In genomic region chr10:82795071-82795731, GRCm38 (mm10) we compare ENCODE assay signal across 8 mouse cellular contexts. TPM values are rescaled to one million over a fixed set of nuclear protein-coding genes. Genes with fewer than 3 reads are reported as not detected.
DNase-seq lines count a peak whose midpoint lies in the region; ATAC-seq and TF ChIP-seq lines count a peak whose summit lies in the region.

No protein-coding gene starts in this region.

- TF ChIP-seq CTCF in gastrocnemius, adult 2 months (IDR thresholded peaks at IDR 0.05): peak; percentile 60

- peak overlapping the region; percentile 66 for H3K4me3 ChIP-seq in gastrocnemius, adult 2 months

- intact Hi-C loops in gastrocnemius, adult 2 months (cut with DNase I): loop anchor here (1.0 kb wide), 1 partner anchor 106 kb away; no protein-coding TSS in a partner anchor

- DNase-seq in cerebellum, postnatal 14 days: peak; percentile 82
- peak; percentile 77 for DNase-seq in gastrocnemius, adult 2 months
- peak; percentile 66 for DNase-seq in induced T-regulatory cell, adult 2 months (ENCODE audit: low read depth)
- peak; percentile 70 to 79 for DNase-seq in left cerebral cortex, adult 18-20 months (ENCODE audit: low spot score in 2 of 2)
- peak; percentile 57 for DNase-seq in lung, postnatal 14 days
- peak; percentile 81 for DNase-seq in skeletal muscle tissue, adult 2 months (ENCODE audit: low read depth, low spot score)

- peak overlapping the region; percentile 92 for H3K27ac ChIP-seq in gastrocnemius, adult 2 months

- peak; percentile 49 for ATAC-seq in activated CD4-positive, CD25-positive, alpha-beta regulatory T cell, adult 4 months
- ATAC-seq in erythroblast, adult 5-6 weeks (replicated peaks; ENCODE audit: low FRiP score, poor library complexity, severe bottlenecking): no peak

RNA-seq across cellular contexts. Expression of gene Nfyb, which starts 31.3 kb away (rescaled TPM):
- 10 to 100 TPM; 78.3 to 81.3 TPM for polyA plus RNA-seq in activated CD4-positive, CD25-positive, alpha-beta regulatory T cell, adult 4 months (2017; shearing (Covaris generic))
- total RNA-seq in gastrocnemius, adult 2 months (2021): 10 to 100 TPM; 31.7 to 37.5 TPM
- 10 to 100 TPM; 60.1 to 63.2 TPM for total RNA-seq in left cerebral cortex, adult 18-20 months (2021)
- 21.1 and 53.0 TPM in 2 replicates for total RNA-seq in erythroblast, adult 5-6 weeks (2015; ENCODE audit: low replicate concordance)
- total RNA-seq in erythroblast, adult 5-6 weeks (2017; ENCODE audit: low replicate concordance): 48.8 and 52.9 TPM in 2 replicates

RNA-seq across cellular contexts. Expression of gene Txnrd1, which starts 38.5 kb away (rescaled TPM):
- 10 to 100 TPM; 27.5 to 28.0 TPM for polyA plus RNA-seq in activated CD4-positive, CD25-positive, alpha-beta regulatory T cell, adult 4 months (2017; shearing (Covaris generic))
- total RNA-seq in gastrocnemius, adult 2 months (2021): 10 to 100 TPM; 58.2 to 76.0 TPM
- total RNA-seq in left cerebral cortex, adult 18-20 months (2021): 10 to 100 TPM; 50.2 to 53.9 TPM
- 12.1 and 20.9 TPM in 2 replicates for total RNA-seq in erythroblast, adult 5-6 weeks (2015; ENCODE audit: low replicate concordance)
- 18.0 and 25.3 TPM in 2 replicates for total RNA-seq in erythroblast, adult 5-6 weeks (2017; ENCODE audit: low replicate concordance)
